ENCODE assay signal across 23 mouse cellular contexts in genomic region chr10:18214124-18214523, GRCm38 (mm10). TPM values are rescaled to one million over a fixed set of nuclear protein-coding genes. Genes with fewer than 3 reads are reported as not detected.
DNase-seq lines count a peak whose midpoint lies in the region; ATAC-seq and TF ChIP-seq lines count a peak whose summit lies in the region.
"Had no signal": no experiment of that assay in that cellular context is flagged by ENCODE, and none has a peak within 500 bp of the region (broad histone marks: within the 10 kb centered on the region; RNA-seq: fewer than 3 reads in every experiment).

No protein-coding gene starts in this region.

- peaks cover 5% of the 10 kb centered on the region; the same call in 1 of the 2 replicates for H3K4me1 ChIP-seq in kidney, embryonic 16.5 days (ENCODE audit: insufficient read depth, low read length)
- peaks cover 4% of the 10 kb centered on the region; the same call in 1 of the 2 replicates for H3K4me1 ChIP-seq in lung, embryonic 16.5 days (replicated peaks; ENCODE audit: control insufficient read depth, insufficient read depth, low read length)
- peaks cover 0 to 4% of the 10 kb centered on the region in 2 experiments; a peak in 1 of 4 replicates for H3K4me1 ChIP-seq in ES-E14 (ENCODE audit: control insufficient read depth in 2 of 2, insufficient read depth in 2 of 2, low read length in 2 of 2, poor library complexity in 1 of 2)
- 0 out of 2 replicates have a peak, but pooled peaks cover 3% of the 10 kb centered on the region for H3K4me1 ChIP-seq in stomach, postnatal 0 days (replicated peaks; ENCODE audit: control insufficient read depth, insufficient read depth)
- H3K4me1 ChIP-seq: forebrain, embryonic 15.5 days; hindbrain, embryonic 15.5 days had no signal

- no peak for TF ChIP-seq CTCF in stomach, postnatal 0 days (IDR thresholded peaks at IDR 0.05; ENCODE audit: low read depth)

- H3K9ac ChIP-seq in kidney, embryonic 16.5 days (replicated peaks; ENCODE audit: low read length) = no peak overlapping the region
- no peak overlapping the region for H3K9ac ChIP-seq in lung, embryonic 16.5 days (ENCODE audit: low read length)
- peak overlapping the region; percentile 28; the same call in 1 of the 2 replicates for H3K9ac ChIP-seq in ES-E14 (ENCODE audit: insufficient read depth, low read depth, low read length, poor library complexity, severe bottlenecking)
- no peak overlapping the region for H3K9ac ChIP-seq in stomach, postnatal 0 days (ENCODE audit: low read length)
- H3K9ac ChIP-seq: embryonic facial prominence, embryonic 15.5 days; forebrain, embryonic 15.5 days; heart, embryonic 13.5 days; hindbrain, embryonic 15.5 days had no signal

- no peak overlapping the region for H3K4me2 ChIP-seq in kidney, embryonic 16.5 days (replicated peaks; ENCODE audit: low read depth, low read length)
- no peak overlapping the region for H3K4me2 ChIP-seq in lung, embryonic 16.5 days (ENCODE audit: low read depth, low read length)
- H3K4me2 ChIP-seq in stomach, postnatal 0 days (replicated peaks; ENCODE audit: low read depth) = 0 out of 2 replicates have a peak overlapping the region, but pooled peaks have one; percentile 8
- H3K4me2 ChIP-seq: embryonic facial prominence, embryonic 15.5 days; forebrain, embryonic 15.5 days; heart, embryonic 13.5 days; hindbrain, embryonic 15.5 days had no signal

- no peak for ATAC-seq in kidney, embryonic 16.5 days (ENCODE audit: low FRiP score, low TSS enrichment)
- ATAC-seq in lung, embryonic 16.5 days (ENCODE audit: low read depth) = peak; percentile 59
- ATAC-seq in stomach, postnatal 0 days (ENCODE audit: low FRiP score, low TSS enrichment) = 0 out of 2 replicates have a peak, but pooled peaks have one; percentile 26
- ATAC-seq in frontal cortex, adult (ENCODE audit: low TSS enrichment) = no peak
- ATAC-seq: forebrain, embryonic 15.5 days had no signal

- H3K36me3 ChIP-seq in kidney, embryonic 16.5 days (ENCODE audit: insufficient read depth, low read length) = no peaks in the 10 kb centered on the region
- no peaks in the 10 kb centered on the region for H3K36me3 ChIP-seq in lung, embryonic 16.5 days (ENCODE audit: control insufficient read depth, insufficient read depth, low read length)
- no peaks in the 10 kb centered on the region for H3K36me3 ChIP-seq in ES-E14 (ENCODE audit: control insufficient read depth, insufficient read depth, low read length, poor library complexity, severe bottlenecking)
- no peaks in the 10 kb centered on the region for H3K36me3 ChIP-seq in stomach, postnatal 0 days (ENCODE audit: control insufficient read depth, insufficient read depth, low read length)
- H3K36me3 ChIP-seq: embryonic facial prominence, embryonic 15.5 days; forebrain, embryonic 15.5 days; heart, embryonic 13.5 days; hindbrain, embryonic 15.5 days had no signal

- DNase-seq in kidney, postnatal 10 days = peak; percentile 30
- DNase-seq in lung, postnatal 4 days = no peak
- no peak for DNase-seq in ES-E14 (ENCODE audit: low read depth, low spot score)
- no peak for DNase-seq in stomach, postnatal 0 days (ENCODE audit: low spot score)
- DNase-seq: adrenal gland, postnatal 10 days; cerebellum, adult 11 months; cerebellum, adult 8-10 months; cerebellum, postnatal 14 days; embryo, embryonic 11 days; gastrocnemius, postnatal 36 days; heart, adult 11 months; heart, postnatal 36 days had no signal

- H3K27me3 ChIP-seq in kidney, embryonic 16.5 days (ENCODE audit: insufficient read depth, low read length) = no peaks in the 10 kb centered on the region
- no peaks in the 10 kb centered on the region for H3K27me3 ChIP-seq in lung, embryonic 16.5 days (ENCODE audit: control insufficient read depth, insufficient read depth, low read depth, low read length)
- no peaks in the 10 kb centered on the region for H3K27me3 ChIP-seq in stomach, postnatal 0 days (ENCODE audit: control insufficient read depth, insufficient read depth, low read length)
- H3K27me3 ChIP-seq: CH12.LX; embryonic facial prominence, embryonic 15.5 days; forebrain, embryonic 15.5 days; heart, embryonic 13.5 days; hindbrain, embryonic 15.5 days had no signal

- H3K27ac ChIP-seq in kidney, embryonic 16.5 days (ENCODE audit: low read length) = no peak overlapping the region
- no peak overlapping the region for H3K27ac ChIP-seq in lung, embryonic 16.5 days (ENCODE audit: low read length)
- no peak overlapping the region for H3K27ac ChIP-seq in ES-E14 (ENCODE audit: insufficient read depth, low read depth, low read length, poor library complexity, severe bottlenecking)
- no peak overlapping the region for H3K27ac ChIP-seq in stomach, postnatal 0 days (replicated peaks)
- H3K27ac ChIP-seq: embryonic facial prominence, embryonic 15.5 days; forebrain, embryonic 15.5 days; heart, embryonic 13.5 days; hindbrain, embryonic 15.5 days had no signal

- in situ Hi-C loops in ES-E14 (cut with MboI; ENCODE audit: low sequenced_read_pairs in 2 of 2, unreplicated experiment in 2 of 2) = no loop called here

- no peak overlapping the region for H3K4me3 ChIP-seq in kidney, embryonic 16.5 days (ENCODE audit: low read length)
- no peak overlapping the region for H3K4me3 ChIP-seq in lung, embryonic 16.5 days (ENCODE audit: low read length)
- peak overlapping the region; percentile 12 to 78; a peak in 3 of 4 replicates for H3K4me3 ChIP-seq in ES-E14 (ENCODE audit: insufficient read depth in 1 of 2, low read depth in 1 of 2, low read length in 2 of 2, poor library complexity in 1 of 2, severe bottlenecking in 1 of 2)
- H3K4me3 ChIP-seq in stomach, postnatal 0 days (ENCODE audit: low read depth, low read length) = no peak overlapping the region
- H3K4me3 ChIP-seq: embryonic facial prominence, embryonic 15.5 days; erythroblast, embryonic 14.5 days; forebrain, embryonic 15.5 days; heart, embryonic 13.5 days; hindbrain, embryonic 15.5 days had no signal

- 77% methylated on average over 5 of the region's 5 CpGs for WGBS in kidney, embryonic 16.5 days
- 61% methylated on average over 5 of the region's 5 CpGs for WGBS in lung, embryonic 16.5 days
- WGBS in stomach, postnatal 0 days = 50% methylated on average over 5 of the region's 5 CpGs

- no peak for TF ChIP-seq EP300 in stomach, postnatal 0 days (optimal IDR thresholded peaks at IDR 0.05)

- H3K9me3 ChIP-seq in kidney, embryonic 16.5 days (ENCODE audit: low read length) = no peaks in the 10 kb centered on the region
- H3K9me3 ChIP-seq in lung, embryonic 16.5 days (ENCODE audit: control insufficient read depth, low read length) = no peaks in the 10 kb centered on the region
- no peaks in the 10 kb centered on the region for H3K9me3 ChIP-seq in ES-E14 (ENCODE audit: control insufficient read depth, insufficient read depth, low read depth, low read length)
- no peaks in the 10 kb centered on the region for H3K9me3 ChIP-seq in stomach, postnatal 0 days (ENCODE audit: control insufficient read depth, low read length)
- H3K9me3 ChIP-seq: embryonic facial prominence, embryonic 15.5 days; forebrain, embryonic 15.5 days; heart, embryonic 13.5 days; hindbrain, embryonic 15.5 days had no signal

TF ChIP-seq in ES-E14, 5 proteins besides CTCF, POLR2A, EP300 and RAD21:
- no peak for TF ChIP-seq CHD2 (IDR thresholded peaks at IDR 0.05; ENCODE audit: low read depth, low read length)
- no peak for TF ChIP-seq ZNF384 (IDR thresholded peaks at IDR 0.05; ENCODE audit: low read depth, low read length)
- no peak for TF ChIP-seq MAFK (IDR thresholded peaks at IDR 0.05; ENCODE audit: insufficient read depth, low read depth, low read length)
- no peak for TF ChIP-seq ZC3H11A (IDR thresholded peaks at IDR 0.05; ENCODE audit: borderline replicate concordance, low read depth, low read length)
- no peak for TF ChIP-seq HCFC1 (IDR thresholded peaks at IDR 0.05; ENCODE audit: borderline replicate concordance, insufficient read depth, low read length)

RNA-seq across cellular contexts. Expression of gene Ect2l, which starts 3.4 kb away (rescaled TPM):
- 0.35 and 0.39 TPM in 2 replicates for polyA plus RNA-seq in kidney, embryonic 16.5 days (2015; fragmentation: Nextera tagmentation; extraction: Ambion mirVana)
- polyA plus RNA-seq in lung, embryonic 16.5 days (2015; fragmentation: Nextera tagmentation; extraction: Ambion mirVana) = 0.77 and 1.7 TPM in 2 replicates
- not detected in 2 replicates for total RNA-seq in ES-E14 (2012; rRNA removed)
- polyA plus RNA-seq in stomach, postnatal 0 days (2015; fragmentation: Nextera tagmentation; extraction: Ambion mirVana) = 0.21 and 0.51 TPM in 2 replicates
- total RNA-seq: adrenal gland, postnatal 10 days; CH12.LX; common myeloid progenitor, adult 5-6 weeks; heart, postnatal 36 days; MEL had no signal
- polyA plus RNA-seq: erythroblast, embryonic 14.5 days; heart, embryonic 13.5 days had no signal

RNA-seq across cellular contexts. Expression of gene Ccdc28a, which starts 20.7 kb away (rescaled TPM):
- 16.2 and 16.9 TPM in 2 replicates for polyA plus RNA-seq in kidney, embryonic 16.5 days (2015; fragmentation: Nextera tagmentation; extraction: Ambion mirVana)
- polyA plus RNA-seq in lung, embryonic 16.5 days (2015; fragmentation: Nextera tagmentation; extraction: Ambion mirVana) = 15.0 and 15.5 TPM in 2 replicates
- total RNA-seq in ES-E14 (2012; rRNA removed) = 6.6 and 8.8 TPM in 2 replicates
- polyA plus RNA-seq in stomach, postnatal 0 days (2015; fragmentation: Nextera tagmentation; extraction: Ambion mirVana) = 13.8 and 14.8 TPM in 2 replicates

Comparison
In these comparisons a context has a peak if more than half of its experiments do, and no peak if none do; other contexts are left out.
1. ATAC-seq: peak in lung, embryonic 16.5 days (single experiment) and stomach, postnatal 0 days (single experiment); none in kidney, embryonic 16.5 days (single experiment) and frontal cortex, adult (single experiment).
2. H3K4me3 ChIP-seq: peak in ES-E14 (2 of 2); none in kidney, embryonic 16.5 days (single experiment), lung, embryonic 16.5 days (single experiment) and stomach, postnatal 0 days (single experiment).